Mouse (Mus musculus): ENCODE measurements at regions not wholly inside any gene's neighbourhood (a gene's known extent, or its start where the extent isn't known, plus 50 kb on each side); places are given as distances from the start of the nearest gene placed in this dataset.

GRCm38 (mm10) chr7:139741246-139741903 lies 57.8 kb upstream of the Cfap46 start:
- DNase-seq (ENCODE audit: extremely low spot score, low spot score): no peak

- DNase-seq (ENCODE audit: extremely low spot score, low spot score): peak; percentile 19
Observed at GRCm38 (mm10) chr7:139746803-139747202, 63.2 kb upstream of the Cfap46 start.

- DNase-seq (ENCODE audit: extremely low spot score, low spot score): no peak
Observed at GRCm38 (mm10) chr7:139747290-139748067, 63.9 kb upstream of the Cfap46 start.

GRCm38 (mm10) chr7:139755004-139755403 lies 71.4 kb upstream of the Cfap46 start:
- no peak for DNase-seq (ENCODE audit: extremely low spot score, low spot score)

GRCm38 (mm10) chr7:139762522-139762921 lies 71.5 kb upstream of the Adgra1 start:
- no peak for DNase-seq (ENCODE audit: extremely low spot score, low spot score)

GRCm38 (mm10) chr7:139763241-139763640 lies 70.7 kb upstream of the Adgra1 start:
- no peak for DNase-seq (ENCODE audit: extremely low spot score, low spot score)

GRCm38 (mm10) chr7:139766296-139766695 lies 67.7 kb upstream of the Adgra1 start:
- DNase-seq (ENCODE audit: extremely low spot score, low spot score): no peak

- DNase-seq (ENCODE audit: extremely low spot score, low spot score): no peak
Observed at GRCm38 (mm10) chr7:139769167-139769566, 64.8 kb upstream of the Adgra1 start.

- no peak for DNase-seq (ENCODE audit: extremely low spot score, low spot score)
Observed at GRCm38 (mm10) chr7:139777243-139777642, 56.7 kb upstream of the Adgra1 start.

GRCm38 (mm10) chr7:139779876-139780275 lies 54.1 kb upstream of the Adgra1 start:
- no peak for DNase-seq (ENCODE audit: extremely low spot score, low spot score)

- DNase-seq (ENCODE audit: extremely low spot score, low spot score): no peak
Observed at GRCm38 (mm10) chr7:139781513-139781912, 52.5 kb upstream of the Adgra1 start.
